Mouse (Mus musculus) spleen, adult 2 months (tissue): ENCODE data around the gene Zfp617. TPM values are rescaled to one million over a fixed set of nuclear protein-coding genes. Genes with fewer than 3 reads are reported as not detected.
"Not testable (repeated sequence)": the region's sequence is repeated elsewhere in the genome, so short reads cannot be mapped to it uniquely, and the experiment has no call there.

ENCODE experiments used
- DNase-seq, 2 experiments: peaks; one replicate each; pipeline versions ENCODE4 v3.0.0 to v3.0.0-alpha.2; 2012 to 2021; ENCODE audit warnings: low spot score in 2 of 2, low read depth in 1 of 2
- H3K27ac ChIP-seq: fragments of 200-500 bp; 2 replicates; pipeline ENCODE4 v1.5.1; 2012; ENCODE audit warnings: low read length, inconsistent platforms; ENCODE audit not compliant: insufficient read depth
- H3K27me3 ChIP-seq: fragments of 200-500 bp; 2 replicates; pipeline ENCODE4 v1.6.1; 2012; ENCODE audit warnings: mild to moderate bottlenecking, moderate library complexity, low read length, inconsistent platforms; ENCODE audit not compliant: control insufficient read depth, insufficient read depth
- H3K36me3 ChIP-seq: fragments of 200-500 bp; 2 replicates; pipeline ENCODE4 v1.6.1; 2012; ENCODE audit warnings: mild to moderate bottlenecking, low read length, inconsistent platforms; ENCODE audit not compliant: control insufficient read depth, insufficient read depth
- H3K4me1 ChIP-seq: fragments of 200-500 bp; 2 replicates; pipeline ENCODE4 v1.6.1; 2011; ENCODE audit warnings: inconsistent platforms; ENCODE audit not compliant: control insufficient read depth, insufficient read depth, insufficient read length
- H3K4me3 ChIP-seq: fragments of 200-500 bp; 2 replicates; pipeline ENCODE4 v1.5.1; 2011; ENCODE audit warnings: mild to moderate bottlenecking, inconsistent platforms; ENCODE audit not compliant: insufficient read depth, insufficient read length; ENCODE audit errors: extremely low read depth
- CTCF ChIP-seq: fragments of 200-500 bp; IDR thresholded peaks from 2 replicates; pipeline ENCODE4 v1.5.1; 2011; ENCODE audit warnings: mild to moderate bottlenecking, inconsistent platforms; ENCODE audit not compliant: insufficient read depth, insufficient read length, insufficient replicate concordance; ENCODE audit errors: extremely low read depth
- POLR2A ChIP-seq: fragments of 200-500 bp; IDR thresholded peaks from 2 replicates; pipeline ENCODE4 v1.6.1; 2011; ENCODE audit warnings: low read depth, low read length, inconsistent platforms
- WGBS: fragments of 180-500 bp; shearing (Covaris S2); methylation state at CpG from one replicate; pipeline ENCODE4 v1.1.7; 2018; 5-methylcytosine and 5-hydroxymethylcytosine counted together
- polyA plus RNA-seq: library from polyadenylated mRNA; depleted of rRNA; stranded (reverse); fragments of >200 nt; gene quantifications from 2 replicates; pipeline ENCODE4 v1.2.3, GENCODE M21; 2012

The Zfp617 gene
- polyA plus RNA-seq, 1 experiment, result 0.99 TPM

DNA sequence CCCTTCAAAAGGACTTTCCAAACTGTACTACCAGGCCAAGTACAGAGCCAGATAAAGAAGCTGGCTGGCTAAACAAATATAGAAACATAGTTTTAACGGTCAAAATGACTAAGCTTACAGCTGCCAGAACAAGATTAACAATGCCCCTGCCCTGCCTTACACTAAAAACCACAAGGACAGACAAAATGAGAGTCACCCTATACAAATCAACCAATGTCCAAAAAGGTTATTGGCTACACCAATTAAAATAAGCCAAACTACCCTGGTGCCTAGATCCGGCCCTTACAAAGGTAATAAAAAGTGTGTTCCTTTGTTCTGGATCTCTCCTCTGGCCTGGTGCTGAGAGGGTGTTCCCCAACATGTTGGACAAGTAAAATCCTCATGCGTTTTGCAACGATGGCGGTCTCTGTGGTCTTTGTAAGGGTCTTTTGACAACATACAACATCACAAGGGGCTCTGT, 607 bp upstream of the Zfp617 start:
- no peak overlapping the region for H3K27ac ChIP-seq
- peak overlapping the region; percentile 97; the same call in 1 of the 2 replicates for H3K4me3 ChIP-seq
- H3K36me3 ChIP-seq, result no peaks in the 10 kb centered on the region
- DNase-seq, result no peak
- no peaks in the 10 kb centered on the region for H3K4me1 ChIP-seq
- H3K27me3 ChIP-seq, result no peaks in the 10 kb centered on the region
- TF ChIP-seq CTCF (no peak), POLR2A (no peak)
- 93% methylated on average over 5 of the region's 5 CpGs for WGBS

DNA sequence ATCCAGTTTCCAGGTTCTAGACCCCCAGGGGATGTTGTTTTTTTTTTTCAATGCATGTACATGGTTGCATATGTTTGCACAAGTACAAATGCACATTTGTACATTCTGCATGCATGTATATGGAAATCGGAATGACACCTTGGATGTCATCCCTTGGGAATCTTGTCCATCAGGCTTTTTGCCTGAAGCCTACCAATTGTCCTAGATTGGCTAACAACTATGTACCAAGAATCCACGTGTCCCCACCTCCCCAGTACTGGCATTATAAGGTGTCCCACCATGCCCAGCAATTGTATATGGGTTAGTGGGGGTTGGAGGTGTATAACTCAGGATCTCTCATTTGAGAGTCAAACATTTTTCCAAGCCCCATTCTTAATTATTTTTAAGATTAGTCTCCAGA, 3.9 kb downstream of the Zfp617 start:
- Histone ChIP-seq H3K4me3 (no peak overlapping the region), H3K27ac (no peak overlapping the region), H3K27me3 (no peaks in the 10 kb centered on the region), H3K4me1 (no peaks in the 10 kb centered on the region), H3K36me3 (peaks cover 5% of the 10 kb centered on the region)
- DNase-seq, result no peak
- WGBS, result 80% methylated on average over 2 of the region's 2 CpGs
- TF ChIP-seq POLR2A, result no peak
- TF ChIP-seq CTCF, result no peak

DNA sequence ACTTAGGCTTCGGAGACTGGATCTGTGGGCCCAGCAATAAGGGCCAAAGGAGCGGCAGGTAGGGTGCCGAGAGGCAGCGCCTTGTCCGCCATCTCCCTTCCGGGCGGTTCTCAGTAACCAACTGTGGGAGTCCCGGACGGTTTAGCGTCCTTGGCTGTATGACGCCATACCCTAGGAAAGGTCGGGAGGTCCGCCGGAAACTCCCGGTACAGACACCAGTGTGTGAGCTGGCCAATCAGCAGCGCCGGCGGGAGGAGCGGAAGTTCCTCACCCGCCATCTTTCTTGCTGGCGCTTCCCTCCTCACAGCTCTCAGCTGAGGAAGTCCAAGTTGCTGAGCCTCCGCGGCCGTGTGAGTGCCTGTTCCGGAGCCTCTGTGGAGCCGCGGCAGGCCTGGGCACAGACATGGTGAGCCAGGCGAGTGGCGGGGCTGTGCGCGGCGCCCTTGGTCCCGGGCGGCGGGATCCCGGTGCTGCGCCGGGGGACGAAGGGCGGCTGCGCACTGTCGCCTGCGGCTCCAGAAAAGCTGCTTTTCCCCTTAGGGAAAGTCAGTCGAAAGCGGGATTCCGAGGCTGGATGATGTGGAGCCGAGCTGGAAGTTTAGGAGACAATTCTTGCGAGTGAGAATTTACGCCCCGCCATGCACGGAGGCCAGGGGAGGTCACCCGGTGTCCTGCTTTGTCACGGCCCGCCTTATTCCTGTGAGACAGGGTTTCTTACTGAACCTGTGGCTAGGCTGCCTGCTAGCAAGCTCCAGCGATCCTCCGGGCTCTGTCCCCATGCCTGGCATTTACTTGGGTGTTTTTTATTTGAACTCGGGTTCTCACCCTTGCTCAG, 14.3 kb downstream of the Zfp617 start:
- H3K27me3 ChIP-seq, result no peaks in the 10 kb centered on the region
- H3K4me3 ChIP-seq, result peak overlapping the region; percentile 96
- 1% methylated on average over 57 of the region's 57 CpGs for WGBS
- peak; percentile 81 to 92 for DNase-seq
- peaks cover 5% of the 10 kb centered on the region; the same call in 1 of the 2 replicates for H3K4me1 ChIP-seq
- H3K27ac ChIP-seq, result peak overlapping the region; percentile 92
- H3K36me3 ChIP-seq, result peaks cover 1% of the 10 kb centered on the region; the same call in 1 of the 2 replicates
- peak; percentile 3; the same call in 1 of the 2 replicates for TF ChIP-seq POLR2A
- no peak for TF ChIP-seq CTCF

DNA sequence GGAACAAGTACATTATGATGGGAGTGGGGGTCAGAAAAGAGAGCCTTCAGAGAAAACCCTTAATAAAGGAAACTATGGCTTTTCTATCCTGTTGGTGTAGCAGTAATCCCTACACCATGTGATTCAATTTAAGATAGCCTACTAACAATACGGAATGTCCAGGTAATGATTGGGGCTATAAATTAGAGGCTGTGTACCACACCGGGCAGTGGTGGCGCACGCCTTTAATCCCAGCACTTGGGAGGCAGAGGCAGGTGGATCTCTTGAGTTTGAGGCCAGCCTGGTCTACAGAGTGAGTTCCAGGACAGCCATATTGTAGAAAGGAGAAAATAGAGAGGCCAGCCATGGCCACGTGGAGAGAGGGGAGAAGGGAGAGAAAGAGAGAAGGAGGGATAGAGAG, 17.4 kb downstream of the Zfp617 start:
- Histone ChIP-seq H3K27ac (no peak overlapping the region), H3K36me3 (peaks cover 15% of the 10 kb centered on the region), H3K27me3 (no peaks in the 10 kb centered on the region), H3K4me1 (peaks cover 5% of the 10 kb centered on the region; the same call in 1 of the 2 replicates), H3K4me3 (no peak overlapping the region)
- no peak for DNase-seq
- TF ChIP-seq CTCF (no peak), POLR2A (no peak)
- WGBS, result 98% methylated on average over 5 of the region's 5 CpGs

DNA sequence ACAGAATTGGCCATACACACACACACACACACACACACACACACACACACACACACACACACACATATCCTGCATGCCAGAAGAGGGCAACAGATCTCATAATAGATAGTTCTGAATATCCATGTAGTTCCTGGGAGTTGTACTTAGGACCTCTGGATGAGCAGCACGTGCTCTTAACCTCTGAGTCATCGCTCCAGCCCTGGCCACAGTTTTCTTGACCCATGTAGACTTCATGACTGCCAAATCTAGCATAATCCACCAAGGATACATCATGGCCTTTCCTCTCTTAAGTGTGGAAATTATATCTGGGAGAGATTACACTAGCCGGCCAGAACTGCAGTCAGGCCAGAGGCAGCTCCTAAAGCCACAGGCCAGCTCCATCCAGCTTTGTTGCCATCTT, 18.1 kb downstream of the Zfp617 start:
- 94% methylated on average over 3 of the region's 3 CpGs for WGBS
- DNase-seq, result no peak

DNA sequence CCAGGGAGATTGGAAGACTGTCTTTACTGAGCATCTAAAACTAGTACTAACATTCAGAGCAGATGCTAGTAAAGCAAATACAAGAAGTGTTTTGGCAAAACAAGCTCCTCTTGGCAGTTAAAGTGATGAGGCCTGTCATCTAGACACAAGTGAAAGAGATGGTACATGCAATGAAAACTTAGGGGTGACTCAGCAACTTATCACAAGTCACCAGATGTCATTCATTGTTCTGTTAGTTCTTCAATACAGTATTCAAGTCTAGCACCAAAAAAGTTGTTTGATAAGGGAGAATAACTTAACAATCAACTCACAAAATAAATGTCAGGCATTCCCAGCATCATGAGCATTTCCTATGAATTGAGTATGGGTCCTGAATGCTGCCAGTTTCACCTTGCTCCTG, 19.3 kb downstream of the Zfp617 start:
- no peak overlapping the region for H3K4me3 ChIP-seq
- DNase-seq, result no peak
- H3K27ac ChIP-seq, result no peak overlapping the region
- TF ChIP-seq POLR2A (no peak), CTCF (no peak)
- H3K4me1 ChIP-seq, result peaks cover 5% of the 10 kb centered on the region; the same call in 1 of the 2 replicates
- H3K36me3 ChIP-seq, result peaks cover 21% of the 10 kb centered on the region
- H3K27me3 ChIP-seq, result no peaks in the 10 kb centered on the region

More for the DNA sequence above, 18.1 kb downstream of the Zfp617 start:
- Histone ChIP-seq H3K36me3 (peaks cover 20% of the 10 kb centered on the region), H3K27ac (no peak overlapping the region), H3K4me3 (no peak overlapping the region), H3K4me1 (peaks cover 5% of the 10 kb centered on the region; the same call in 1 of the 2 replicates), H3K27me3 (no peaks in the 10 kb centered on the region)
- TF ChIP-seq POLR2A (no peak), CTCF (no peak)

DNA sequence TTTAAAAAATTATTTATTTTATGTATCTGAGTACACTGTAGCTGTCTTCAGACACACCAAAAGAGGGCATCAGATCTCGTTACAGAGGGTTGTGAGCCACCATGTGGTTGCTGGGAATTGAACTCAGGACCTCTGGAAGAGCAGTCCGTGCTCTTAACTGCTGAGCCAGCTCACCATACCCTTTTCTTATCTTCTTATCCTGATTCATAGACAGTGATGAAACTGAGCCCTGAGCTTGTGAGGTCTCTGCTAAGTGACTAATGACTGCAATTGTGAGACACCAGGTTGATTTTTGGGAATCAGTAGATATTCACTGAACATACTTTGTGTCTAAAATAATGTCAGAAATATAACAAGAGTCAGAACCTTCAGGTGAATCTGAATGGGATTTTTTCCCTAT, 29.6 kb downstream of the Zfp617 start:
- not testable (repeated sequence) for H3K36me3 ChIP-seq, DNase-seq, H3K4me1 ChIP-seq, H3K27ac ChIP-seq, H3K27me3 ChIP-seq, H3K4me3 ChIP-seq
- 85% methylated on average over 2 of the region's 2 CpGs for WGBS
